Mouse (Mus musculus) adrenal gland, postnatal 36 days (tissue): ENCODE measurements at regions not wholly inside any gene's neighbourhood (a gene's known extent, or its start where the extent isn't known, plus 50 kb on each side); places are given as distances from the start of the nearest gene placed in this dataset. TPM values are rescaled to one million over a fixed set of nuclear protein-coding genes. Genes with fewer than 3 reads are reported as not detected.
A peak's percentile ranks its signal among the peaks of the same experiment; 100 is the strongest.

Source experiments
- DNase-seq, 2 experiments: peaks; one replicate each; pipeline ENCODE4 v3.0.0; 2021; ENCODE audit warnings: mixed read lengths in 1 of 2
- microRNA-seq: library from miRNA; unstranded; fragments of <30 nt; microRNA quantifications from one replicate; pipeline ENCODE4 v1.2.0, GENCODE M21; 2021

GRCm38 (mm10) chr3:118494611-118495010 is 67.3 kb upstream of the Dpyd start:
- no peak for DNase-seq

DNA sequence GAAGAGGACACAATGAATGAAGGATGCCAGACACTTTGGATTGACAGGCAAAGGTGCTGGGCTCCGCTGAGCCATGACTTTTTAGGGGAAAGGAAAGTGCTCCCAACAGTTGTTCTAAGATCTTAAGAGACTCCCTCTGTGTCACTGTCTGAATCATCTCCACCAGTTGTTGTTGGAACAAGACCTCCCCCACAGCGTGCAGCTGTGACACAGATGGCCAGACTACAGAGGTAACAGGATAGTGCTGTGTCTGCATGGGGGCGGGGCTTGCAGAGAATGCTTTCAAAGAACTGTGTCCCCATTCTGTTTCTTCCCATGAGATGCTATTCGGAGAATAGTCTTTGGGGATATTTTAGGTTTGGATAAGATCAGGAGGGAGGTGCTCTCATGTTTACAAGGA is 61.7 kb upstream of the Dpyd start:
- no peak for DNase-seq

GRCm38 (mm10) chr3:118507582-118508237 is 54.2 kb upstream of the Dpyd start:
- no peak for DNase-seq

- no peak for DNase-seq
Measured at GRCm38 (mm10) chr3:118510837-118511236, 51.1 kb upstream of the Dpyd start.

DNA sequence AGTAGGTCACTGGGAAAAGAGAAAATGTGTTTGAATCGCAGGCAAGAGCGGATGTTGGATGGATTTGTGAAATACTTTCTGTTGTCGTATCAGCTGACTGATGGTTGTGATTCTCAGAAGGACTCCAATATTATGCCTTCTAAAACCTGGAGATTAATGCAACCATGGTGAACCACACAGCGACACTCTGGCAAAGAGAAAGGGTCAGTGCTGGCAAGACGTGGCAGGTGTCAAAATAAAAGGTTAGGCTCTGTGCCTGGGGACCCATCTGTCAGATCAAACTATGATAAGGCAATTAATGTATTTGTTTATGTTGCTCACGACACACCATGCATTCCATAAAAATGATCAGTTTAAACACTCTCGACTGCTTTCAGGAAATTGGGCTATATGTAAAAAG is 50.0 kb upstream of the Dpyd start:
- no peak for DNase-seq

Small RNAs in the stretch of these regions (microRNA-seq; reads per million reads assigned to microRNA genes)
- gene Gm24155, result not detected
- 584 reads per million, percentile 73 among the genes with 10 or more reads in this experiment for gene Mir137
